Mouse (Mus musculus) heart, adult 9 months (tissue): Measurements from ENCODE around the gene Clec4d.
"Not testable (repeated sequence)": the region's sequence is repeated elsewhere in the genome, so short reads cannot be mapped to it uniquely, and the experiment has no call there.

Experiments used
- DNase-seq, 2 experiments: peaks; one replicate each; pipeline ENCODE4 v3.0.0; 2022; ENCODE audit warnings: low spot score in 2 of 2

Clec4d gene

GRCm38 (mm10) chr6:123261555-123262161 is at the start of gene Clec4d:
Clec4d (plus strand) TSS chr6:123262111.
- DNase-seq: no peak

GRCm38 (mm10) chr6:123227519-123228166 is 34.3 kb upstream of the Clec4d start:
- peak; percentile 5 to 7 for DNase-seq

- DNase-seq: no peak
Observed at GRCm38 (mm10) chr6:123229644-123230043, 32.3 kb upstream of the Clec4d start, which contains the start of gene Clec4n. Clec4n (plus strand) TSS chr6:123229843.

GRCm38 (mm10) chr6:123231149-123231548 is 30.8 kb upstream of the Clec4d start:
- DNase-seq: no peak

- no peak for DNase-seq
Observed at GRCm38 (mm10) chr6:123237582-123237981, 24.3 kb upstream of the Clec4d start.

GRCm38 (mm10) chr6:123244201-123244600 is 17.7 kb upstream of the Clec4d start:
- no peak for DNase-seq

GRCm38 (mm10) chr6:123248862-123249261 is 13.0 kb upstream of the Clec4d start:
- not testable (repeated sequence) for DNase-seq

GRCm38 (mm10) chr6:123252735-123253134 is 9.2 kb upstream of the Clec4d start:
- DNase-seq: peak in 1 of 2 experiments; percentile 9

GRCm38 (mm10) chr6:123258946-123259345 is 3.0 kb upstream of the Clec4d start:
- DNase-seq: no peak

GRCm38 (mm10) chr6:123259889-123260603 is 1.9 kb upstream of the Clec4d start:
- no peak for DNase-seq

- no peak for DNase-seq
Observed at GRCm38 (mm10) chr6:123260868-123261267, 1.0 kb upstream of the Clec4d start.

- DNase-seq: no peak
Observed at GRCm38 (mm10) chr6:123264194-123264593, 2.3 kb downstream of the Clec4d start.

GRCm38 (mm10) chr6:123265809-123266208 is 3.9 kb downstream of the Clec4d start:
- no peak for DNase-seq

- no peak for DNase-seq
Observed at GRCm38 (mm10) chr6:123266945-123267344, 5.0 kb downstream of the Clec4d start.

- DNase-seq: no peak
Observed at GRCm38 (mm10) chr6:123279443-123279842, 17.5 kb downstream of the Clec4d start.

GRCm38 (mm10) chr6:123286311-123286710 is 24.4 kb downstream of the Clec4d start:
- no peak for DNase-seq

- DNase-seq: no peak
Observed at GRCm38 (mm10) chr6:123288931-123289330, 27.0 kb downstream of the Clec4d start.

- DNase-seq: no peak
Observed at GRCm38 (mm10) chr6:123289753-123290152, 27.8 kb downstream of the Clec4d start, which contains the start of gene Clec4e. Clec4e (minus strand) TSS chr6:123289870.

GRCm38 (mm10) chr6:123292751-123293400 is 31.0 kb downstream of the Clec4d start:
- no peak for DNase-seq

- not testable (repeated sequence) for DNase-seq
Observed at GRCm38 (mm10) chr6:123293509-123293908, 31.6 kb downstream of the Clec4d start.

GRCm38 (mm10) chr6:123296687-123297086 is 34.8 kb downstream of the Clec4d start:
- no peak for DNase-seq

GRCm38 (mm10) chr6:123306315-123306714 is 44.4 kb downstream of the Clec4d start:
- not testable (repeated sequence) for DNase-seq
